Mouse (Mus musculus) thymus, adult 2 months (tissue): ENCODE measurements around the gene Evi5.

Source experiments
- CTCF ChIP-seq: fragments of 200-500 bp; IDR thresholded peaks from 2 replicates; pipeline ENCODE4 v1.5.1; 2012; ENCODE audit warnings: mild to moderate bottlenecking, control low read depth, low read length, moderate library complexity, borderline replicate concordance; ENCODE audit not compliant: control insufficient read depth, poor library complexity, insufficient read depth; ENCODE audit errors: extremely low read depth
- POLR2A ChIP-seq: fragments of 200-500 bp; IDR thresholded peaks from 2 replicates; pipeline ENCODE4 v1.6.1; 2012; ENCODE audit warnings: mild to moderate bottlenecking, low read length, control low read depth, moderate library complexity; ENCODE audit not compliant: control insufficient read depth, poor library complexity, insufficient read depth; ENCODE audit errors: extremely low read depth

GRCm38 (mm10) chr5:107775875-107776274, 99.0 kb downstream of the Evi5 start:
- TF ChIP-seq CTCF (no peak), POLR2A (no peak)
